Mouse (Mus musculus) hindbrain, embryonic 15.5 days (tissue): ENCODE results near the gene Cbfa2t2. TPM values are rescaled to one million over a fixed set of nuclear protein-coding genes. Genes with fewer than 3 reads are reported as not detected.

Experiments
- ATAC-seq: fragments of 200-750 bp; cut with Nextera tagmentation; 2 replicates; pipeline ENCODE4 v1.8.0; 2017; ENCODE audit warnings: low read depth, moderate number of reproducible peaks, moderate TSS enrichment; ENCODE audit not compliant: low FRiP score
- H3K27ac ChIP-seq: fragments of 300-500 bp; sonication (generic); replicated peaks from 2 replicates; pipeline ENCODE4 v1.5.1; 2015; ENCODE audit warnings: mild to moderate bottlenecking, inconsistent platforms
- H3K27me3 ChIP-seq: fragments of 300-500 bp; sonication (generic); 2 replicates; pipeline ENCODE4 v1.6.1; 2015; ENCODE audit warnings: control low read depth, inconsistent platforms
- H3K36me3 ChIP-seq: fragments of 300-500 bp; sonication (generic); 2 replicates; pipeline ENCODE4 v1.6.1; 2015; ENCODE audit warnings: control low read depth, inconsistent platforms
- H3K4me1 ChIP-seq: fragments of 300-500 bp; sonication (generic); replicated peaks from 2 replicates; pipeline ENCODE4 v1.6.1; 2015; ENCODE audit warnings: control low read depth, inconsistent platforms
- H3K4me2 ChIP-seq: fragments of 300-500 bp; sonication (generic); 2 replicates; pipeline ENCODE4 v1.6.1; 2015; ENCODE audit warnings: moderate library complexity, mild to moderate bottlenecking, inconsistent platforms
- H3K4me3 ChIP-seq: fragments of 300-500 bp; sonication (generic); 2 replicates; pipeline ENCODE4 v1.5.1; 2015; ENCODE audit warnings: mild to moderate bottlenecking, inconsistent platforms
- H3K9ac ChIP-seq: fragments of 300-500 bp; sonication (generic); 2 replicates; pipeline ENCODE4 v1.6.1; 2015; ENCODE audit warnings: inconsistent platforms
- H3K9me3 ChIP-seq: fragments of 300-500 bp; sonication (generic); 2 replicates; pipeline ENCODE4 v1.6.1; 2016; ENCODE audit warnings: control low read depth, inconsistent platforms
- WGBS: fragments of 180-500 bp; shearing (Covaris S2); methylation state at CpG from one replicate; pipeline ENCODE4 v1.1.7; 2015; 5-methylcytosine and 5-hydroxymethylcytosine counted together
- polyA plus RNA-seq: library from polyadenylated mRNA; unstranded; fragments of >200 nt; fragmentation: Nextera tagmentation; extraction: Ambion mirVana; gene quantifications from 2 replicates; pipeline ENCODE4 v1.2.1, GENCODE M21; 2015

Gene Cbfa2t2
- polyA plus RNA-seq, 1 experiment from 2014 or later = 48.0 TPM

- H3K27ac ChIP-seq = 0 out of 2 replicates have a peak overlapping the region, but pooled peaks have one; percentile 5
- no peak overlapping the region for H3K4me3 ChIP-seq
- H3K9me3 ChIP-seq = no peaks in the 10 kb centered on the region
- no peaks in the 10 kb centered on the region for H3K27me3 ChIP-seq
- H3K36me3 ChIP-seq = no peaks in the 10 kb centered on the region
- 74% methylated on average over 1 of the region's 1 CpGs for WGBS
- no peak for ATAC-seq
- H3K9ac ChIP-seq = no peak overlapping the region
- peaks cover 21% of the 10 kb centered on the region for H3K4me1 ChIP-seq
- no peak overlapping the region for H3K4me2 ChIP-seq
These were observed 17.8 kb downstream of the Cbfa2t2 start for GRCm38 (mm10) chr2:154454099-154454498.

GRCm38 (mm10) chr2:154454605-154455004 lies 18.3 kb downstream of the Cbfa2t2 start:
- no peaks in the 10 kb centered on the region for H3K9me3 ChIP-seq
- no peak overlapping the region for H3K9ac ChIP-seq
- WGBS = 38% methylated on average over 3 of the region's 3 CpGs
- no peaks in the 10 kb centered on the region for H3K27me3 ChIP-seq
- no peaks in the 10 kb centered on the region for H3K36me3 ChIP-seq
- no peak overlapping the region for H3K4me2 ChIP-seq
- peak overlapping the region; percentile 68 for H3K27ac ChIP-seq
- peaks cover 21% of the 10 kb centered on the region for H3K4me1 ChIP-seq
- H3K4me3 ChIP-seq = no peak overlapping the region
- peak; percentile 65; the same call in 1 of the 2 replicates for ATAC-seq

GRCm38 (mm10) chr2:154455776-154456175 lies 19.5 kb downstream of the Cbfa2t2 start:
- Histone ChIP-seq H3K4me1 (peaks cover 25% of the 10 kb centered on the region), H3K4me2 (peak overlapping the region; percentile 19; the same call in 1 of the 2 replicates), H3K36me3 (no peaks in the 10 kb centered on the region), H3K27me3 (no peaks in the 10 kb centered on the region), H3K9ac (no peak overlapping the region), H3K27ac (peak overlapping the region; percentile 68), H3K9me3 (no peaks in the 10 kb centered on the region), H3K4me3 (no peak overlapping the region)
- WGBS = 42% methylated on average over 5 of the region's 5 CpGs
- ATAC-seq = no peak

GRCm38 (mm10) chr2:154456621-154457020 lies 20.3 kb downstream of the Cbfa2t2 start:
- H3K4me3 ChIP-seq = no peak overlapping the region
- H3K27ac ChIP-seq = peak overlapping the region; percentile 68
- no peaks in the 10 kb centered on the region for H3K36me3 ChIP-seq
- H3K9me3 ChIP-seq = no peaks in the 10 kb centered on the region
- no peak overlapping the region for H3K9ac ChIP-seq
- H3K27me3 ChIP-seq = no peaks in the 10 kb centered on the region
- peaks cover 25% of the 10 kb centered on the region for H3K4me1 ChIP-seq
- H3K4me2 ChIP-seq = no peak overlapping the region
- ATAC-seq = no peak

- Histone ChIP-seq H3K36me3 (no peaks in the 10 kb centered on the region), H3K9ac (no peak overlapping the region), H3K4me2 (no peak overlapping the region), H3K27ac (no peak overlapping the region), H3K4me1 (peaks cover 27% of the 10 kb centered on the region), H3K9me3 (no peaks in the 10 kb centered on the region), H3K27me3 (no peaks in the 10 kb centered on the region), H3K4me3 (no peak overlapping the region)
- no peak for ATAC-seq
- 60% methylated on average over 2 of the region's 2 CpGs for WGBS
These were observed 23.0 kb downstream of the Cbfa2t2 start for GRCm38 (mm10) chr2:154459262-154459661.

GRCm38 (mm10) chr2:154459851-154460250 lies 23.6 kb downstream of the Cbfa2t2 start:
- WGBS = 21% methylated on average over 4 of the region's 4 CpGs
- Histone ChIP-seq H3K9ac (no peak overlapping the region), H3K36me3 (no peaks in the 10 kb centered on the region), H3K9me3 (no peaks in the 10 kb centered on the region), H3K4me3 (no peak overlapping the region), H3K4me1 (peaks cover 25% of the 10 kb centered on the region), H3K27ac (no peak overlapping the region), H3K4me2 (no peak overlapping the region), H3K27me3 (no peaks in the 10 kb centered on the region)
- ATAC-seq = peak; percentile 76

GRCm38 (mm10) chr2:154463621-154464198 lies 27.4 kb downstream of the Cbfa2t2 start:
- WGBS = 89% methylated on average over 11 of the region's 11 CpGs
- no peaks in the 10 kb centered on the region for H3K27me3 ChIP-seq
- H3K36me3 ChIP-seq = no peaks in the 10 kb centered on the region
- no peak overlapping the region for H3K4me2 ChIP-seq
- H3K4me3 ChIP-seq = no peak overlapping the region
- no peaks in the 10 kb centered on the region for H3K9me3 ChIP-seq
- H3K9ac ChIP-seq = no peak overlapping the region
- H3K4me1 ChIP-seq = peaks cover 15% of the 10 kb centered on the region
- H3K27ac ChIP-seq = no peak overlapping the region
- no peak for ATAC-seq

GRCm38 (mm10) chr2:154465914-154466335 lies 29.6 kb downstream of the Cbfa2t2 start:
- Histone ChIP-seq H3K4me1 (peaks cover 11% of the 10 kb centered on the region), H3K27me3 (no peaks in the 10 kb centered on the region), H3K4me3 (no peak overlapping the region), H3K36me3 (no peaks in the 10 kb centered on the region), H3K9me3 (no peaks in the 10 kb centered on the region), H3K4me2 (no peak overlapping the region), H3K9ac (no peak overlapping the region), H3K27ac (no peak overlapping the region)
- ATAC-seq = peak; percentile 65; the same call in 1 of the 2 replicates
- WGBS = 15% methylated on average over 1 of the region's 1 CpGs

GRCm38 (mm10) chr2:154467139-154467538 lies 30.9 kb downstream of the Cbfa2t2 start:
- Histone ChIP-seq H3K4me2 (no peak overlapping the region), H3K27ac (no peak overlapping the region), H3K4me1 (peaks cover 11% of the 10 kb centered on the region), H3K9ac (no peak overlapping the region), H3K4me3 (no peak overlapping the region), H3K27me3 (no peaks in the 10 kb centered on the region), H3K9me3 (no peaks in the 10 kb centered on the region), H3K36me3 (no peaks in the 10 kb centered on the region)
- ATAC-seq = no peak
- 93% methylated on average over 5 of the region's 5 CpGs for WGBS

GRCm38 (mm10) chr2:154474251-154475061 lies 38.2 kb downstream of the Cbfa2t2 start:
- H3K9me3 ChIP-seq = no peaks in the 10 kb centered on the region
- H3K27me3 ChIP-seq = no peaks in the 10 kb centered on the region
- no peak overlapping the region for H3K4me2 ChIP-seq
- no peak overlapping the region for H3K9ac ChIP-seq
- no peaks in the 10 kb centered on the region for H3K36me3 ChIP-seq
- 86% methylated on average over 1 of the region's 1 CpGs for WGBS
- no peak overlapping the region for H3K27ac ChIP-seq
- no peak overlapping the region for H3K4me3 ChIP-seq
- H3K4me1 ChIP-seq = peaks cover 5% of the 10 kb centered on the region; the same call in 1 of the 2 replicates
- ATAC-seq = no peak

- Histone ChIP-seq H3K27me3 (no peaks in the 10 kb centered on the region), H3K9ac (no peak overlapping the region), H3K4me1 (peaks cover 5% of the 10 kb centered on the region; the same call in 1 of the 2 replicates), H3K9me3 (no peaks in the 10 kb centered on the region), H3K4me2 (no peak overlapping the region), H3K27ac (no peak overlapping the region), H3K36me3 (no peaks in the 10 kb centered on the region), H3K4me3 (no peak overlapping the region)
- WGBS = 88% methylated on average over 1 of the region's 1 CpGs
- no peak for ATAC-seq
These were observed 38.7 kb downstream of the Cbfa2t2 start for GRCm38 (mm10) chr2:154475062-154475349.

GRCm38 (mm10) chr2:154475861-154476260 lies 39.6 kb downstream of the Cbfa2t2 start:
- no peak overlapping the region for H3K4me3 ChIP-seq
- no peak overlapping the region for H3K9ac ChIP-seq
- no peaks in the 10 kb centered on the region for H3K36me3 ChIP-seq
- no peaks in the 10 kb centered on the region for H3K9me3 ChIP-seq
- no peak overlapping the region for H3K4me2 ChIP-seq
- 91% methylated on average over 7 of the region's 7 CpGs for WGBS
- H3K27me3 ChIP-seq = no peaks in the 10 kb centered on the region
- ATAC-seq = no peak
- no peak overlapping the region for H3K27ac ChIP-seq
- peaks cover 5% of the 10 kb centered on the region; the same call in 1 of the 2 replicates for H3K4me1 ChIP-seq
